Mouse (Mus musculus) forebrain, embryonic 10.5 days (tissue): Measurements from ENCODE around the gene Hpse2. TPM values are rescaled to one million over a fixed set of nuclear protein-coding genes. Genes with fewer than 3 reads are reported as not detected.
"Not testable (repeated sequence)": the region's sequence is repeated elsewhere in the genome, so short reads cannot be mapped to it uniquely, and the experiment has no call there.

Experiments used
- DNase-seq: peaks from one replicate; pipeline ENCODE4 v3.0.0-alpha.2; 2017; ENCODE audit warnings: low spot score; ENCODE audit errors: extremely low spot score
- H3K27ac ChIP-seq: fragments of 300-500 bp; sonication (generic); 2 replicates; pipeline ENCODE4 v1.5.1; 2016; ENCODE audit warnings: mild to moderate bottlenecking
- H3K27me3 ChIP-seq: fragments of 300-500 bp; sonication (generic); 2 replicates; pipeline ENCODE4 v1.6.1; 2016; ENCODE audit warnings: mild to moderate bottlenecking; ENCODE audit not compliant: poor library complexity, severe bottlenecking
- H3K36me3 ChIP-seq: fragments of 300-500 bp; sonication (generic); replicated peaks from 2 replicates; pipeline ENCODE4 v1.6.1; 2016; ENCODE audit warnings: mild to moderate bottlenecking, moderate library complexity
- H3K4me1 ChIP-seq: fragments of 300-500 bp; sonication (generic); 2 replicates; pipeline ENCODE4 v1.6.1; 2016
- H3K4me3 ChIP-seq: fragments of 300-500 bp; sonication (generic); 2 replicates; pipeline ENCODE4 v1.5.1; 2016; ENCODE audit warnings: mild to moderate bottlenecking, moderate library complexity
- H3K9me3 ChIP-seq: fragments of 300-500 bp; sonication (generic); 2 replicates; pipeline ENCODE4 v1.6.1; 2016; ENCODE audit warnings: mild to moderate bottlenecking, moderate library complexity
- WGBS: fragments of 180-500 bp; shearing (Covaris S2); methylation state at CpG from one replicate; pipeline ENCODE4 v1.1.7; 2016; 5-methylcytosine and 5-hydroxymethylcytosine counted together
- polyA plus RNA-seq: library from polyadenylated mRNA; unstranded; fragments of >200 nt; fragmentation: Nextera tagmentation; extraction: Ambion mirVana; gene quantifications from 2 replicates; pipeline ENCODE4 v1.2.1, GENCODE M21; 2016

Gene Hpse2
- polyA plus RNA-seq, 1 experiment from 2014 or later = 2.6 TPM

DNA sequence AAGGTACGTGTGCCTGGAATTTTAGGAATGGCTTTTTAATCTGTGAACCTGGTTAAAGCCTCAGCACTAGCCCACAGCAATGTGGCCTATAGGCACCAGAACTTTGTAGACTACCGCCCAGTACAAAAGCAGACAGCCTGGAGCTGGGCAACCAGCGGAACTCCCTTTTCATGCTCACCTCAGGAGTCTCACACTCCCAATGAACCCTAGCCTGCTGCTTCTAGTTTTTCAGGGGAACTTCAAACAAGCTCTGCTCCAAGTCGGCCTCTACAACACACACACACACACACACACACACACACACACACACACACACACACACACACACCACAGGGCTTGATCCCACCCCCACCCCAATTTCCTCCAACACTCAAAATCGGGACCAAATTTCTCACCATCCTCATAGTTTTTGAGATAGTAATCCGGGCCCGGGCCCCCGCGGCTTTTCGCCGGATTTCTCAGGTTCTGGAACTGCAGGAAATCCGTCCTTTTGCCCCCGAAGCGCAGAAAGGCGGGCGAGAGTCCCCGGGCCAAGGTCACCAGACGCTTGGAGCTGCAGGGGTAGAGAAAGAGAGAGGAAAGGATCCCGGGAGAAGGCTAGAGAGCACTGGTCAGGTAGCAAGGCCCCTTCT lies 3.7 kb downstream of the Hpse2 start:
- DNase-seq = peak; percentile 42
- Histone ChIP-seq H3K36me3 (no peaks in the 10 kb centered on the region), H3K27me3 (peaks cover 85% of the 10 kb centered on the region), H3K4me1 (peaks cover 48% of the 10 kb centered on the region), H3K27ac (peak overlapping the region; percentile 77), H3K4me3 (peak overlapping the region; percentile 54), H3K9me3 (no peaks in the 10 kb centered on the region)
- WGBS = under 1% methylated on average over 19 of the region's 19 CpGs

DNA sequence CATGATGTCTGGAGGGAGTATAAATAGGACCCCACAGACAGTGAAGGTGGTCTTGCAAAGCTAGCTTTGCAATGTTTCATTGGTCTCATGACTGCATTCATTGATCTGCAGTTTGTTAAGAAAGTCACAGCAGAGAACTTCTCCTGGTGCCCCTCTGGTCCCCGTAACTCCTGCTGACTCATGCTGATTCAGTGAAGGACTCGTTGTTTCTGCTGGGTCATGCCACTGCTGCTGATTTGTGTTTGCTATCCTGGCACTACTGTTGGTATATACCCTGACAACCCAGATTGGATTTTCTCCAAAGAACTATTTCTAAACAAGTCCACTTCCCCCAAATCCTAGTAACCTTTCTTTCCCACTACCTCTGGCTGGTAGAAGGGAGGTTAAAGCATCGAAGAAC lies 29.3 kb downstream of the Hpse2 start:
- no peaks in the 10 kb centered on the region; the same call in 1 of the 2 replicates for H3K9me3 ChIP-seq
- no peaks in the 10 kb centered on the region for H3K36me3 ChIP-seq
- 89% methylated on average over 3 of the region's 3 CpGs for WGBS
- H3K27ac ChIP-seq = no peak overlapping the region
- H3K4me3 ChIP-seq = no peak overlapping the region
- no peaks in the 10 kb centered on the region for H3K4me1 ChIP-seq
- DNase-seq = no peak
- no peaks in the 10 kb centered on the region for H3K27me3 ChIP-seq

DNA sequence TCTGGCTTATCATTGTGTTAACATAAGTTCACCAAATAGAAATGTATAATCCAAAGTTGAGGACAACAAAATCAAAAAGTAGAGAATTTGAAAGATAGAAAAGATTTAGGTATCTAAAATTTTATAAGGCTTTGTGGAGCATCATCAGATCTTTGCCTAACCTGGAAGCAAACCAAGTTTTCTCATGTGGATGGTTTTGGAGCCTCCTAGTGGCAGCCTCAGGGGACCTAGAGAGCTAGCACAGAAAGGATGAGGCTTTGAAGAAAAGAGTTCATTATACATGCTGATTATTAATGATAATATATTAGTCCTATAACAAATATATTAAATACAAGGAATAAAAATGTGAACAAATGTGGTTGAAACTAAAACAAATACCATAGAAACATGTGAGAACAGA lies 77.0 kb downstream of the Hpse2 start:
- H3K9me3 ChIP-seq = no peaks in the 10 kb centered on the region
- H3K4me3 ChIP-seq = no peak overlapping the region
- H3K4me1 ChIP-seq = no peaks in the 10 kb centered on the region
- H3K27ac ChIP-seq = no peak overlapping the region
- no peaks in the 10 kb centered on the region for H3K36me3 ChIP-seq
- no peak for DNase-seq
- no peaks in the 10 kb centered on the region for H3K27me3 ChIP-seq

DNA sequence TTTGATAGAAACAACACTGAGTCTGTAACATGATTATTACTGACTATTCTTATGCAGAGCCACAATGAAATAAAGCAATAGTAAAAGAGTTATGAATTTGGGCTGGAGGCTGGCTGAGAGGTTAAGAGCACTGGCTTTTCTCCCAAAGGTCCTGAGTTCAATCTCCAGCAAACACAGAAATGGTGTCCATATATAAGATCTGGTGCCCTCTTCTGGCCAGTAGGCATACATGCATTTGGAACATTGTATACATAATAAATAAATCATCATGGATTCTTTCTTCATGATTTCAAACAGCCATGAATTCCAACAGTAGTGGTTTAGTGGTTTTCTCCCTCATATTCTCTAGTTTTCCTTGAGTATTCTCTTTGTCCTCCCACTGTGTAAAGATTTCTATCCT lies 81.4 kb downstream of the Hpse2 start:
- Histone ChIP-seq H3K4me1 (no peaks in the 10 kb centered on the region), H3K9me3 (no peaks in the 10 kb centered on the region; the same call in 1 of the 2 replicates), H3K27ac (no peak overlapping the region), H3K4me3 (no peak overlapping the region), H3K27me3 (no peaks in the 10 kb centered on the region), H3K36me3 (no peaks in the 10 kb centered on the region)
- no peak for DNase-seq

DNA sequence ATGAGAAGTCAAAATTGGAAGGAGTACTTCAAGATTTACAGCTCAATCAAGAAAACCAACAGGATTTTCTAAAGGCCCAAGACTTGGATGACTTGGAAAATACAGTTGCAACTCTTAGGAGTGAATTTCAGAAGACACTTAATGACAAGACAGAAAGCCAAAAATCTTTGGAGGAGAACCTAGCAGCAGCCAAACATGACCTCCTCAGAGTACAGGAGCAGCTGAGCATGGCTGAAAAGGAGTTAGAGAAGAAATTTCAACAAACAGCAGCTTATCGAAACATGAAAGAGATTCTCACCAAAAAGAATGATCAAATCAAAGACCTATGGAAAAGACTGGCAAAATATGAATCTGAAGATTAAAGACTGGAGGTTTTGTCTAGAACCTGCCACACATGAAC lies 106.8 kb downstream of the Hpse2 start:
- H3K27ac ChIP-seq, H3K36me3 ChIP-seq, H3K9me3 ChIP-seq, H3K27me3 ChIP-seq, H3K4me3 ChIP-seq, H3K4me1 ChIP-seq, DNase-seq: not testable (repeated sequence)
- WGBS = 96% methylated on average over 1 of the region's 1 CpGs

DNA sequence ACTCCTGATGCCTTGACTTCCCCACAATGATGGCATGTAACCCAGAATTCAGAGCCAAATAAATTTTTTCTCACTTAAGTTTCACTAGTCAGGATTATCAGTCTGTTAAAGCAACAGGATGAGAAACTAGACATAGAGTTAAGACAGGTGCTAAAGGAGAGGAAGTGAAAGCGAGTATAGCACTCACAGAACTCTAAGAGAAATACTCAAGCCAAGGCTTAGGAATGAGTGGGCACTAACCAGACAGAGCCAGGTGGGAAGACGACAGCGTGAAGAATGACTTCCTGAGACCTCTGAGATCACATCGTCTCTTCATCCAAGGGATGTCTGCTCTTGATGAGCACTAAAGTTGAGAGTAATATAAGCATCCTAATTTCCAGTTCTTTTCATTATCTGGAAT lies 144.2 kb downstream of the Hpse2 start:
- no peaks in the 10 kb centered on the region for H3K9me3 ChIP-seq
- no peaks in the 10 kb centered on the region for H3K36me3 ChIP-seq
- no peaks in the 10 kb centered on the region for H3K27me3 ChIP-seq
- 93% methylated on average over 4 of the region's 4 CpGs for WGBS
- no peak overlapping the region for H3K4me3 ChIP-seq
- DNase-seq = no peak
- H3K27ac ChIP-seq = no peak overlapping the region
- no peaks in the 10 kb centered on the region for H3K4me1 ChIP-seq

DNA sequence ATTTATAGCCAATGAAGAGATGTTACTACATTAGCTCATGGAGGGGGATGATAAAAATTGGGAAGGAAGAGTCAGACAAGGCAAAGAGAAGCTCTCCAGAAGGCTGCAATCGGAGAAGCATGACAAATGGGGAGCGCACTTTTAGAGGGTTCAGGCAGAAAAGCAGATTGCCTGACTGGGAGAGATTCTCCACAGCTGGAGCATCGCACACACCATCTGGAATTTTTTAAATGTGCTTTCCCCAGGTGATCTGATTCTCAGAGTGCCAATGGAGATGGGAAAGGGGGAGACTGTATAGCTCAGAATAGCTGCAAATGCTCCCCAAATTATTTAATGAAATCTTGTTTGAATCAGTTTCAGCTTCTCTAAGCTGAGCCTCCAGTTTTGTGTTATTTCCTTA lies 156.4 kb downstream of the Hpse2 start:
- Histone ChIP-seq H3K27ac (no peak overlapping the region), H3K4me1 (no peaks in the 10 kb centered on the region), H3K9me3 (no peaks in the 10 kb centered on the region), H3K36me3 (no peaks in the 10 kb centered on the region), H3K4me3 (no peak overlapping the region), H3K27me3 (no peaks in the 10 kb centered on the region)
- 68% methylated on average over 3 of the region's 3 CpGs for WGBS
- no peak for DNase-seq

DNA sequence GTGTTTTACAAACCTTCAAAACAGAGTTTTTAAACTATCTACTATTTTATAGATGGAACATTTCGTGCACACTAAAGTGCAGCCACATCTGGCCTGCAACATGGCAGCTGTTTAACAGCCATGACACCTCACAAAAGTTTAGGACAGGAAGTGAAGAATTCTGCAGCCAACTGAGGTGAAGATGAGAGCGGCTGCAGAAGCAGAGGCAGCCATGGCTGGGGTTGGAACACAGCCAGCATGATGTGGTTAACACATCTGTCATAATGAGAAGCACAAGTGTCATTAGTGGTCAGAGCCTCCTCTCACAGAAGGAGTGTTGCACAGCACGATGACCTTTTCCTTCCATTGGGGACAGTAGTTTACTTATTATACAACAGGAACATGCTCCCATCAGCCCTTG lies 194.6 kb downstream of the Hpse2 start:
- Histone ChIP-seq H3K4me1 (0 out of 2 replicates have a peak, but pooled peaks cover 5% of the 10 kb centered on the region), H3K9me3 (no peaks in the 10 kb centered on the region), H3K4me3 (no peak overlapping the region), H3K27me3 (no peaks in the 10 kb centered on the region), H3K27ac (no peak overlapping the region), H3K36me3 (no peaks in the 10 kb centered on the region)
- WGBS = 90% methylated on average over 3 of the region's 3 CpGs
- no peak for DNase-seq

DNA sequence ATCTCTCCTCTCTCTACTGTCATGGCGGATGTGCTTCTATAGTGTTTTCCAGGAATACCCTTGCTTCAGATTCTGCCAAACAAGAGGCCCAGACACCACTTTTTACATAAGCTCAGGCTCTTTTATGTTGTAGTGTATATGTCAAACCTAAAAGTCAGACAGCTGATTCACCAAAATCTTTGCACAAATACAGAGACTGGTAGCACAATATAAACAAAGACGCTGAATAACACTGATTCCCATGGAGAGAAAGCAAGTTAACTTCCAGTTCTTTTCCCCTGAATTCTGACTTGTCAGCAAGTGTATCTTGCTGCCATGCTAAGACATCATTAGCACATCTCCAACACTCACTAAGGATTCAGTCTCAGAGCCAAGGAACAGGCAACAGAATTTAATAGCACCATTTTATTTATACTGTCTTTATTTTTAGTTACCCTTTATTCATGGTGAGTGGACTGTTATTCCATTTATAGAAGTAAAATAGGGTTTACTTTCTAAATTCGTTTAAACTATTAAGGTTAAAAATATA lies 212.7 kb downstream of the Hpse2 start:
- WGBS = 82% methylated on average over 3 of the region's 3 CpGs
- Histone ChIP-seq H3K4me1 (no peaks in the 10 kb centered on the region), H3K36me3 (no peaks in the 10 kb centered on the region), H3K27me3 (no peaks in the 10 kb centered on the region), H3K9me3 (no peaks in the 10 kb centered on the region), H3K27ac (no peak overlapping the region), H3K4me3 (no peak overlapping the region)
- DNase-seq = no peak

DNA sequence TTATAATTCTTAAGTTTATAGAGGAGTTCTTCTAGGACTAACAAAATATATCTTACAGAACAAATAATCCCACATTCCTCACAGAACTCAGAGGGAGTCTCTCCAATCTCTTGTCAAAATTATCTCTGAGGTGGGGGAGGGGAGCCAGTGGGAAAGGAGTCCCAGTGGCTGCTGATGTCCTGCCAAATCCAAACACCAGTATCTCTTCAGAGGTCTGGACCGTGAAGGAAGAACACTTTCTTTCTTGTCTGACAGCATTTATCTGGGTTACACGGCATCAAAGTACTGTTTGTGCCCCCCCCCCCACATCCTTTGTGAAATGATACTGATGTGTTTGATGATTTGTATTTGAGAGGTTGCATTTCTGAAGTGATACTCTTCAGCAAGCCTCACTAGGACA lies 213.3 kb downstream of the Hpse2 start:
- H3K9me3 ChIP-seq = no peaks in the 10 kb centered on the region
- H3K4me1 ChIP-seq = no peaks in the 10 kb centered on the region
- no peaks in the 10 kb centered on the region for H3K36me3 ChIP-seq
- H3K27ac ChIP-seq = no peak overlapping the region
- 84% methylated on average over 2 of the region's 2 CpGs for WGBS
- H3K27me3 ChIP-seq = no peaks in the 10 kb centered on the region
- no peak for DNase-seq
- no peak overlapping the region for H3K4me3 ChIP-seq

DNA sequence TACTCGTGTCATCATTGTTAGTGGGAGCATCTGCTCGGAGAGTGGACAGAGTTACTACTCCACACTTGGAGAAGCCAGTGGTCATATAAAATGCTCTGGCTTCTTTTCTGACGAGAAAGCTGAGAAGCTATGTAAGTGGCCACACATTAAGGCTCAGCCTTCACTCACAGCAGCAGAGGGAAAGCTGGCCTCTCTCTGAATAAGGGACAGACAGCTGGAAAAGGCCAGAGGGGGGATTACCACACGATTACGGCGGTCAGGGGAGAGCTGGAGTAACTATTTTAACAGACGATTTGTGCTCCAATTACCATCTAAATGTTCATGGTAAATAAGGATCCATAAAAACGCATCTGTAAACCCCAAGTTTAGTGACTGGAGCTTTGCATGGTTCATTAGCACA lies 232.1 kb downstream of the Hpse2 start:
- 63% methylated on average over 8 of the region's 8 CpGs for WGBS
- Histone ChIP-seq H3K4me3 (no peak overlapping the region), H3K27ac (no peak overlapping the region), H3K9me3 (no peaks in the 10 kb centered on the region), H3K4me1 (peaks cover 7% of the 10 kb centered on the region), H3K27me3 (no peaks in the 10 kb centered on the region), H3K36me3 (no peaks in the 10 kb centered on the region)
- DNase-seq = no peak

DNA sequence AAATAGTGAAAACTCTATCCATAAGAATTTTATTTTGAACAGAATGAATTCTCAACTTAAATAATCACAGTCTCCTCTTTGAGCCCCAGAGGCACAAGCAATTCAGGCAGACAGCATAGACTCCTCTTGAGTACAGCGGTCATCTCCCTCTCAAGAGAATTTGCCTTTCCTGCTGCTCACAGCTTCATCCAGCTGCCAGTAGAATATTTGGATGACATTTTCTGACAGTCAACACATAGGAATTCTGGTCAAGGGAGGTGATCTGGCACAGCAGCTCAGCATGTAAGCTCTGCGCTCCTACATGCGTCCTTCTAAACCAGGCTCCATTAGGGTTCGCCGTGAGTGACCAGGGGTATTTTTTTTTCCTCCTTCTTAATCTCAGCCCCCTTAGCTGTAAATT lies 232.6 kb downstream of the Hpse2 start:
- Histone ChIP-seq H3K27ac (no peak overlapping the region), H3K36me3 (no peaks in the 10 kb centered on the region), H3K27me3 (no peaks in the 10 kb centered on the region), H3K9me3 (no peaks in the 10 kb centered on the region), H3K4me3 (no peak overlapping the region), H3K4me1 (peaks cover 7% of the 10 kb centered on the region)
- no peak for DNase-seq
- WGBS = 92% methylated on average over 5 of the region's 5 CpGs

DNA sequence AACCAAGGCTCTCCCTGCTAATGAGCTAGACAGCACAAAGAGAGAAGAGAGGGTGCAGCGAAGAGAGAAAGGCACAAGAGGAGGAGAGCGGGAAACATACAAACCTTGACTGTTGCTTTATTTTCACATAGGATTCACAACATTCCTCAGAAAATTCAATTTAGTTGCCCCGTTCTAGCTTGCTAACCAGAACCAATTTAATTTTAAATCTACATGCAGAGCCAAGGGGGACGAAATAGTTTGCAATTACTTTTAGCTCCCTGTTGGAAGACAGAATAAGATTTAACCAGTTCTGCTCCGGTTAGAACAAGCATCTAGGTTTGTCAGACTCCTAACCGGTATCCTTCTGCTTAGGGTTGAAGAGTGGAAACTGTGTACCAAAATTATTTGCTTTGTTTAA lies 240.3 kb downstream of the Hpse2 start:
- no peak overlapping the region for H3K4me3 ChIP-seq
- WGBS = 68% methylated on average over 6 of the region's 6 CpGs

DNA sequence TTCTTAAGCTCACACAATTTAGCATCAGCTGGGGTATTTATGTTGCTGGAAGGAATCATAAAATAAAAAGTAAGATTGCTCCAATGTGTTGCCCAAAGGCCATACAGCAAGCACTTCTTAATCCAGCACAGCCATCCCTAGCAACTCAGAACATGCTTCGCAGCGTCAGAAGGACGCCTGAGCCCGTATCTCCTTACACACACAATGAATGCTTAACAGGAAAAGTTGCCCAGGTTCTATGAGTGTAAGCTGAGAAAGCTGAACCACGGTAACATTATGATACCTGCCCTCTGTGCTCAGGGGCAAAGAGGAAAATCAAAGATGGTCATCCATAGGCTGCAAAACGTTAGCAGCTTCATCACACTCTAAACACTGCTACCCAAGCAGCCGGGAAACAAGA lies 241.3 kb downstream of the Hpse2 start:
- no peak overlapping the region for H3K27ac ChIP-seq
- H3K4me3 ChIP-seq = no peak overlapping the region
- no peaks in the 10 kb centered on the region for H3K9me3 ChIP-seq
- no peaks in the 10 kb centered on the region for H3K36me3 ChIP-seq
- no peaks in the 10 kb centered on the region; the same call in 1 of the 2 replicates for H3K4me1 ChIP-seq
- 67% methylated on average over 7 of the region's 7 CpGs for WGBS
- DNase-seq = no peak
- H3K27me3 ChIP-seq = no peaks in the 10 kb centered on the region

More for the DNA sequence above, 240.3 kb downstream of the Hpse2 start:
- Histone ChIP-seq H3K27ac (peak overlapping the region; percentile 30; the same call in 1 of the 2 replicates), H3K9me3 (no peaks in the 10 kb centered on the region), H3K27me3 (no peaks in the 10 kb centered on the region), H3K36me3 (no peaks in the 10 kb centered on the region), H3K4me1 (no peaks in the 10 kb centered on the region; the same call in 1 of the 2 replicates)
- DNase-seq = no peak
